Mouse (Mus musculus) urinary bladder, postnatal 14 days (tissue): ENCODE data around the gene Clasp1.

Source experiments
- DNase-seq: peaks from one replicate; pipeline ENCODE4 v3.0.0; 2021; ENCODE audit warnings: low spot score

The Clasp1 gene

DNA sequence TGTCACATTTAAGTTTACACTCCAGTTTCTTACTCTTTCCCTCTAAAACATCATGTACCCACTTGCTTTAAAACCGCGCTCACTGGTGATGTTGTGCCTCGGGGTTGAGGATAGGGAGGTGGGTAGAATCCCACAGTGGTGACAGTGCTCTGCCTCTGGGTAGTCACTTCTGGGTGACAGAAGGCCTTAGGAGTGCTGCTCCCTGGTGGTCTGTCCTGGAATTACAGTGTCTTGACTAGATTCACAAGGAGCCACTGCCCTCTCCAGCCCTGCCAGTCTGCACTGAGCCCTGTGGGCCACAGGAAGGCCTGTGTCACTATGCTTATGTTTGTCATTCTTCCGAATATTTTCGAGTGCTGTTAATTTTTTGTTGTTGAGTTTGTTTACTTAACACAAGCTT lies 109.5 kb downstream of the Clasp1 start:
- peak; percentile 82 for DNase-seq

DNA sequence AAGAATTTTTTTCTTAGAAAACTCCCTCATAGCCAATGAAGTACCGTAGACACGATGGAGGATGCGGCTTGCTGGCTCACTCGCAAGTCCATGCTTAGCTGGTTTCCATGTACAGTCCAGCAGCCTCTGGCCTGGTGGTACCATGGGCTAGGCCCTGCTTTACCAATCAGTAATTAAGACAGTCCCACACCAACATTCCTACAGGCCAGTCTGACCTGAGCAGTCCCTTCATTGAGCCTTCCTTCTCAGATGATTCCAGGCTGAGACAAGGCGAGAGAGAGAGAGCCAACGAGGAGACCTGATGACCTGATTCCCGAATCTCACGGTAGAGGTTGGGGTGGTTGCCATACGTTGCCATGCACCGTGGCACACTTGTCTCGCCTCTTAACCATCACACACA lies 111.7 kb downstream of the Clasp1 start:
- no peak for DNase-seq

DNA sequence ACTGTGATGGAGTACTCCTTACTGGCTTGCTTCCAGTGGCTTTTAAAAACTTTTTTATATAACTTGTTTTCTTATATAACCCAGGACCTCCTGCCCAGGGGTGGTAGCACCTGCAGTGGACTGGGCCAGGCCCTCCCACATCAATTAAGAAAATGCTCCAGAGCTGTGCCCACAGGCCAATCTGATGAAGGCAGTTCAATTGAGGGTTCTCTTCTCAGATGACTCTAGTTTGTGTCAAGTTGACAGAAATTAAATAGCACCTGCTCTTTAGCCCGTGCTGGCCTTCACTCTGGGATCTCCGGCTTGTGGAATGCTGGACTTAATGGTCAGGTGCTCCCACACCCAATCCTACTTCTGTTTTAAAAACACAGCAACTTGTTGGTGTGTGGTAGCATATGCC lies 112.8 kb downstream of the Clasp1 start:
- DNase-seq: no peak

DNA sequence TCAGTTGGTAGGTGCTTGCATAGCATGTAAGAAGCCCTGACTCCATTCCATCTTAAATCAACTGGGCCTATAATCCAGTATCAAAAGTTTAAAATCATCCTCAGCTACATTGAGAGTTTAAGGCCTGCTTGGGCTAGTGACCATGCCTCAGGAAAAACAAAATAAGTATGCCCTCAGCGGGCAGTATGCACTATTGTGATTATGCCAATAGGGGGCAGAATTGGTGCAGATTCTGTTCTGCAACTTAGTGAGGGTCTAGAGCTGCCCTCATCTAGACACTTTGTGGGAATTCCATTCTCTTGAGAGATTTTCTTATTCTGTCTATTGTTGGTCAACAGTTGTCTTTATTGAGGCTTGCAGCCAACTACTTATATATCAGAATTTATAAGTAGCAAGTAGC lies 116.9 kb downstream of the Clasp1 start:
- no peak for DNase-seq

DNA sequence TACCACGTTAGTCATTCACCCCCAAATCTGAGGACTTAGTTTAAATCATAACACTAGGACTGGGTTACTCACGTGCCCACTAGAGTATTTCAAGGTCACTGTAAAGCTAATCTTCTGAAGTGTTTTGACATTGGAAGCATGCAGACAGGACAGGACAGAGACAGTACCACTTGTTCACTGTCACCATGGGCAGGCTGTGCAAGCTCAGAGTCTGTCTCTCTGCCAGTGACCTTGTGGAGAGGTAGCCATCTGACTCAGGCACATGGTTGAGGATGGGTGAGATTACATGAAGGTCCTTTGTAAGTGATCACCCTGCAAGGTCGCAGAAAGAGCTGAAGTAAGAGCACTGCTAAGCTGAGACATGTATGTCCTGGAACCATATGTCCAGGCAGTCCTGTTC lies 122.1 kb downstream of the Clasp1 start:
- no peak for DNase-seq

DNA sequence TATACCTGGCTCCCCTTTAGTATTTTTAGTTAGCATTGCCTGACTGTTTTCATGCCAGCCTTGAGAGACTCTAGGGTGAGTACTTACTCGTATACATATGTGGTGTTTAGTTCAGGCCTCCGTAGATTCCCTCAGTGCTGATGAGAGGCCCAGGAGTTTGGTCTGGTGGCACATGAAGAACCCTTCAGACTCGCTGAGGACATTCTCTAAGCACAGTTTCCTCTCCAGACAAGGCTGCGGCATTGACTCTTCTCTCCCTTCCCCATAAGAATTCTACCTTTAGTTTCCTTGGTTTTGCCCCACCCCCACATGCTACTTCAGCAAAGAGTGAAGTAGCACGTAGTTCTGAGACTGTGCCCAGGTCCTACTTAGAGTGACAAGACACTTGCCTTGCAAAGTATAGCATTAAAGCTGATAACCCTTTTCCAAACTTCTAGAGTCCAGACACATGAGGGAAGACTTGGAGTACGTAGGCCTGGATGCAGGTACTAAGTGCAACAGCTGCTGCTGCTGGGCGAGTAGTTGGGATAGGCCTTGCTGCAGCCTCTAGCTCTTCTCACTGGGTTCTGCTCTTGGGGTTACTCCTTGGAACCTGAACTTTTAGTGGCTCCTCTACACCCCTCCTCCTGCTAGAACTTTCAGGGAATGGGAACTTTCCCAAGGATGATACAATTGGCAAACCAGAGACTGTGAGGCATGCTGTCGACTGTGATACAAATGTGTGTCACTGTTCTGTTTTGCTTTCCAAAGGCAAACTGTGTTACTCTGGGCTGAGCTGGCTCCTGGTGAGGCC lies 123.1 kb downstream of the Clasp1 start:
- DNase-seq: no peak

DNA sequence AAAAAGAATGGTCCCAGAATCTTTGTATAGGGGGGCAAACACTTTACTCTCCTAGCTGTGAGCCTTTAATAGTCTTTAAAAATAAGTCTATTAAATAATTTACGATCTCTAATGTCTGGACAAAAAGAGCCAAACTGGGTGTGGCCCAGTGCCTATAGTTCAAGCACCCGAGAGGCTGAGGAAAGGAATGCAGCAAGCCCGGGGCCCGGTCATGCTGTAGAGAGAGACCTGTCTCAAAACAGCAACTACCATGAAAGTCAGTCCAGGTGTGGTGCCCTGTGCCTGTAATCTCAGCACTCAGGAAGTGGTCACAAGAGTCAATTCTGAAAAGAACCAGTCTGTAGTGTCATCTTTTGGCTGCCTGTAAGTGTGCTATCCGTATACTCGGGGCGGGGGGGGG lies 127.4 kb downstream of the Clasp1 start:
- DNase-seq: no peak

DNA sequence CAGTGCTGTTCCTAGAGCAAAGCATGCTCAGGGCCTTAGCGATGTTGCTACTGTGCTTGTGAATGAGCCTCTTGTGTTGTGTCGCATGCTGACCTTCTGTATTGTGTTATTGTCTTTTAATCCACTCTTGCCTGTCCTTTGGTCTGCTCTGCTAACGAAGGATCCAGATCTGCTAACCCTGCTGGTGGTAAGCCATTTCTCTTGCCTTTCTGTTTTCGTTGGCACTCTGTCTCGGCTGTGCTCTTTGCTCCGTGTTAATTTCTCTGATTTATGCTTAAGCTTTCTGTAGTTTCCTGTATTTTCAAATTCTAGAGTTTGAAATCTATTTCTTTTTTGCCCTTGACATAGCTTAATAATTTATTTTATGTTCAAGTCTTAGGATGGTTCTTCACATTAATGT lies 134.3 kb downstream of the Clasp1 start:
- no peak for DNase-seq

DNA sequence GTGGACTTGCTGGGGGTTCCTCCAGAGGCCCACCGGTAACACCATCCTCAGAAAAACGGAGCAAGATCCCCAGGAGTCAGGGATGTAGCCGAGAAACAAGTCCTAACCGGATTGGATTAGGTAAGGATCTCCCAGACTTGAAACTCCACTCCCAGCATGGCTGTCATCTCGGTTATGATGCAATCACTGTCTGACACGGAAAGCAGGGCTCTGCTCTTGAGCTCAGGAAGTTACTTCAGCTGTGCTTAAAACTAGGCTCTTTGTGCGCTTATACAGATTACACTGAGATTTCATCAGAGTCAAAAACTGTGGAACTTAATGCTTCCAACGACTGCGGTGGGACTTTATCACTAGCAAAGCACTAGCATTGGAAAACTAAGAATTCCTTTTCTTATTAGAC lies 136.5 kb downstream of the Clasp1 start:
- DNase-seq: no peak

DNA sequence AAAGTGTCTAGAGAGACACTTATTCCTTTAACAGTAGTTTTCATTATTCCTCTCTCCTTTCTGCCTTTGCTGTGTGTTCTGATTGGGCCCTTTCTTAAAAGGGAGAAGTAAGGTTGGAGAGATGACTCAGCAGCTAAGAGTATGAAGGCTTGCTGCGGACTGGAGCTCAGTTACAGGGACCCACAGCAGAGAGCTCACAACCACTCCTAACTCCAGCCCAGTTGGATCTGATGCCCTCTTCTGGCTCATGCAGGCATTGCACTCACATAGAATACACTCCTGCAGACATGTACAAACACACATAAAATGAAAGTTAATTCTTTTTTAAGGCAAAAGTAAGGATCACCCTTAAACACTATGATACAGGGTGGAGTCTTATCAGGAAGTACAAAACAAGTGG lies 140.4 kb downstream of the Clasp1 start:
- DNase-seq: no peak

DNA sequence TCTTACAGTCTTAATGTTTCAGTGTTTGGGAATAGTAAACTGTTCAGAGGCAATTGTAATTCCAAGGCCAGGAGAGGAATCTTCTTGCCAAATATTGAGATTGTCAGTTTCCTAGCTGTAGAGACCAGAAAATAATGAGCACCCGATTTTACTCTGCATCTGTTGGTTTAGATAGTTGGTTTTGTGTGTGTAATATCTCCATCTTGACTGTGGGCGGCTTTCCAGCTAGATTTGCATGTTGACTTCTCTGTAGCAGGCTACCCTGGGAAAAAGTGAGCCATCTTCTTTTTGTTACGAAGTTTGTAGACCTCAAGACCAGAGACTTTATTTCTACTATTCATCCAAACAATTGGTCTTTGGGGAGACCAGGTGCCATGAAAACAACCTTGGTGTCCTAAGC lies 142.4 kb downstream of the Clasp1 start:
- DNase-seq: no peak

DNA sequence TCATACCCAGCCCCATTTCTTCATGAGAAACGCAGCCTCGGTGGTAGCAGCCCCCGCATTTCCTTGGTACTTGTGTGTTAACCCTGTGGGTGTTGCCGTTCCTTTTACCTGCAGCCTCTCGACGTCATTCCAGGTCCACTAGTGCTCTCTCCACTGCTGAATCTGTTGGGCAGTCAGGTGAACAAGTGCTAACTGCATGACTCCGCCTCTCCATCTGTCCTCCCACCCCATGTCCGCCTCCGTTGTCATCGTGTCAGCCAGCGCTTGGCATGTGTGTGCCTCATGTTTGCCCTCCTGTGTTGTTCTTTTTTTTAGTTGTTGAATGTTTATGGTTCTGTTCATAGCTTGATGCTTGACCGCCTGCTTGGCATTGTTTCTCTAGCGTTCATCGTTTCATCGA lies 147.2 kb downstream of the Clasp1 start:
- DNase-seq: no peak

DNA sequence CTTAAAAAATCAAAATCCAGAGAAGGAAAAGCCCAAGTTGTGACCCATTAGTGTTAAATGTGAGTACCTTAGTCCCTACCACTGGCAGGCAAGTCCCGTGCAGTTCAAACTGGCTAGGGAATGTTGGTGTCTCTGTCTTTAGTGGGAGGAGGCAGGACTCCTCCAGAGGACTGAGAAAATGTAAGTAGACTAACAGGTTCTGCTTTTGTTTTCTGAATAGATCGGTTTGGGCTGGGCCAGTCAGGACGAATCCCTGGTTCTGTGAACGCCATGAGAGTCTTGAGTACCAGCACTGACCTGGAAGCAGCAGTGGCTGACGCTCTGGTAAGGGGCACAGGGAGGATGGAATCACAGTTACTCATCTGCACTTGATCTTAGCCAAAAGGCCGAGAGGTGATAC lies 150.2 kb downstream of the Clasp1 start:
- DNase-seq: no peak

DNA sequence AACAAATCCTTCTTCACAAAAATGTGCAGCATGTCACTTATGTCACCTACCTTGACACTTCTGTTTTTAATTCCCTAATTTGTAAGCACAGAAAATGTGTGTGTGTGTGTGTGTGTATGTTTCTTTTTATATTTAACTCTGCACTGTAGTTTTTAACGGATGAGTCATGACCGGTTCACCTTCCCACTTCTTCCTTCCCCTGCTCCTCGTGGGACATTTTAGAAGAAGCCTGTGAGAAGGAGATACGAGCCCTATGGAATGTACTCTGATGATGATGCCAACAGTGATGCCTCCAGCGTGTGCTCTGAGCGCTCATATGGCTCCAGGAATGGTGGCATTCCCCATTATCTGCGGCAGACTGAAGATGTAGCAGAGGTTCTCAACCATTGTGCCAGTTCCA lies 154.0 kb downstream of the Clasp1 start:
- DNase-seq: no peak

DNA sequence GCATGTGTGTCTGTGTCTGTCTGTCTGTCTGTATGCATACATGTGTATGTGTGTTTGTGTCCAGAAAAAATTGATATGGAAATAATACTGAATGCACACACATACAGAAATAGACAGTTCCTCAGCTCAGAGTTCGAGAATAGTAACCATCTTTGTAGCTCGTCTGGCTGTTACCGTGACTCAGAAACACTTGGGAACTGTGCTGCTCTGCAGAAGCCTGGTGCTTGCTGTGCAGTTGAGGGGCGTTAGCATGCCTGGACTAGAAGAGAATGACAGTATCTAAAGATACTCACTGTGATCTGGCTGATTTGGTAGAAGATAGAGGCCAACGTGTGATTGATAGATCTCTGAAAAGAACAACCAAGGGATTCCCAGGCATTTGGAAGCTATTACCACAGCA lies 159.9 kb downstream of the Clasp1 start:
- no peak for DNase-seq

DNA sequence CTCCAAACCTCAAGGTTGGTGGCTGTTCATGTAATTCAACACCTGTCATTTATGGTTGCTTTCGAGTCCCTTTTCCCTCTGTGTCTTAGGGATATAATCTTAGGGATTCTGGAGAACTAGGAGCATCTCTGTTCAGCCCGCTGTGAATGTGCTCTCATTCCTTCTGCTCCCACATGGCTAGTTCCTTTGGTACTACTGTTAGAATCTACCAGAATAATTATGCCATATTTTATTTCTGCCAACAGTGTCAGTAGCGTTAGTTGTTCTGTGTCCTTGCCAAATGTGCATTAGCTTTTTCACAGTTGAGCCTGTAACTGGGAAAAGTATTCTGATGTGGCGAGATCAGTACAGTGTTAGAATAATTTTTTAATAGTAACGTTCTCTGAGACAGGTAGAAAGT lies 162.3 kb downstream of the Clasp1 start:
- no peak for DNase-seq

DNA sequence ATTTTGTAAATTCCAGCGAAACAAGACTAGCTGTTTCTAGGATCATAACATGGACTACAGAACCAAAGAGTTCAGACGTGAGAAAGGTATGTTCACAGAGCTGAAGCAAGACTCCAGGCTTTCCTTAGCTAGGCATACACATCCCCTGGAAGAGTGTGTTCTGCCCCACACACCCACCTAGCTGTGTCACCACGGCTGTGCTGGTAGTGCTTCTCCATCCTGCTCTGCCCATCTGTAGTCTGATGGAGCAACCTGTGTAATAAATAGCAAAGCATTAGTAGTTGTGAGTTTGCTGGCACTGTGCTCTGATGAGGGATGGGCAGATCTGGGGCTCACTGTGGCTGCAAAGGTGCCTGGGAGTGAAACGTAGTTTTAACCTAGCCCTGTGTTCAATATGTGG lies 163.2 kb downstream of the Clasp1 start:
- DNase-seq: no peak

DNA sequence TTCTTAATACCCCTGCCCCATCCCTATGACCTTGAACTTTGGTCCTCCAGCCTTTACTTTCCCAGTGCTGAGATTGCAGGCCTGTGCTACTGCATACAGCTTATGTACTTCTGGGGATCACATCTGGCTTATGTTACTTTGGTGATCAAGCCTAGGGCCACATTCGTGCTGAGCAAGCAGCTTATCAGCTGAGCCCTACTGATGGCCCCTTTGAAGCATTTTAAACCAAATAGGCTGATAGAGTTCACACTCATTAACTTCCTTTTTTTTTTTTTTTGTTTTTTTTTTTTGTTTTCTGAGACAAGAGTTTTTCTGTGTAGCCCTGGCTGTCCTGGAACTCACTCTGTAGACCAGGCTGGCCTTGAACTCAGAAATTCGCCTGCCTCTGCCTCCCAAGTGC lies 164.2 kb downstream of the Clasp1 start:
- DNase-seq: no peak

DNA sequence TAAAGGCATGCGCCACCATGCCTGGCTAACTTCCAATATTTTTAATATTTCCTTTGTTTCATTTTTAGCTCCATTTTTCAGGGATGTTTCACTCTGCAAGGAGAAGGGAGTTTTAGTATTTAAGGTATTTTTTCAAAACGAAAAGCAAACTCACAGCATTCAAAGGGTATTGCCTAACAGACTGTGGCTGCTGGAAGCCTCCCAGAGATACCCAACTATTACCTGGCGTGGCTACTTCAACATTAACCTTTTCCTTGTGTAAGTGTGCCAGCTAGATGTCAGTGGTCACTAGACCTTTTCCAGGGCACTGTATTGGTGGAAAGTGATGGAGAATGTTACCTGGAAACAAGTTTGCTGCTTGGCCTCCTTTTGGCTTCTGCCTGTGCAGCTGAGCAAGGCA lies 164.6 kb downstream of the Clasp1 start:
- no peak for DNase-seq

DNA sequence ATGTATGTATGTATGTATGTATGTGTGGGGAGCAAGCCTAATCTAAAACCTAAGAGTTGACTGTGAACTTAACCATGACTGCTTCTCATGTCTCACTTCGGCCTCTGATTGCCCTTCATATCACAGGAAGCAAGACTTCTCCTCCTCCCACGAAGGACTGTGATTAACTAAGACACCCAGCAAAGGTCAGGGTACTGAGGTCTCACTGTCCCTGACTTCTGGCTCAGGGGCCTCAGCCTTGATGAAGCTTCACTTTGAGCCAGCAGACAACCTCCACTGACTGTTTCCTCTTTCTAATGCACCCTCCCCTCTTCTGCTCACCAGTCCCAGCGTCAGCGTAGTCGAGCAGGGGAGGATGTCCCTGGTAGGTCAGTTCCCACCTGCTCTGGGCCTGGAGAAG lies 166.1 kb downstream of the Clasp1 start:
- DNase-seq: no peak

DNA sequence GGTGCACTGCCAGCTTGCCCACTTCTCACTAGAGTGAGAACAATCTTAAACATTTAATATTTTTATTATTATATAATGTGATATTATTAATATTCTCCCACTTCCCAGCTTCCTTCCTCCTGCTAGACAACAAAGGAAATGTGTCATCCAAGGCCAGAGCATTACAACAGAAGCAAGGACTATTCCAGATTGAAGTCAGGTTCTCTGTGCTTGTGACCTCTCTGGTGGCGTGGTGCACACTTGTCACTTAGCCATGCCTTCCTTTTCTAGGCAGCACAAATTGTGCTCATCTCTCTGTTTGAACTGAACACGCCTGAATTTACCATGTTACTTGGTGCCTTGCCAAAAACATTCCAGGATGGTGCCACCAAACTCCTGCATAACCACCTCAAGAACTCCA lies 170.9 kb downstream of the Clasp1 start:
- DNase-seq: no peak

DNA sequence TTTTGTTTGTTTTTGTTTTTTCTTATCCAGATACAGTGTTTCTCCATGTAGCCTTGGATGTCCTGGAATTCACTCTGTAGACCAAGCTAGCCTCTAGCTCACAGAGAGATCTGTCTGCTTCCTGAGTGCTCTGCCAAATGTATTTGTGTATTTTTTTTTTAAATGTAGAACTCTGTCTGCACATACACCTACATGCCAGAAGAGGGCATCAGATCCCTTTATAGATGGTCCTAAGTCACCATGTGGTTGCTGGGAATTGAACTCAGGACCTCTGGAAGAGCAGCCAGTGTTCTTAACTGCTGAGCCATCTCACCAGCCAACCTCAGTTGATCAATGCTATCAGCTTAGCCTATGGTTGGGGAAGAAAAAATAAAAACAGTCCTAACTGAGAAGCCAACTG lies 175.7 kb downstream of the Clasp1 start:
- DNase-seq: no peak

DNA sequence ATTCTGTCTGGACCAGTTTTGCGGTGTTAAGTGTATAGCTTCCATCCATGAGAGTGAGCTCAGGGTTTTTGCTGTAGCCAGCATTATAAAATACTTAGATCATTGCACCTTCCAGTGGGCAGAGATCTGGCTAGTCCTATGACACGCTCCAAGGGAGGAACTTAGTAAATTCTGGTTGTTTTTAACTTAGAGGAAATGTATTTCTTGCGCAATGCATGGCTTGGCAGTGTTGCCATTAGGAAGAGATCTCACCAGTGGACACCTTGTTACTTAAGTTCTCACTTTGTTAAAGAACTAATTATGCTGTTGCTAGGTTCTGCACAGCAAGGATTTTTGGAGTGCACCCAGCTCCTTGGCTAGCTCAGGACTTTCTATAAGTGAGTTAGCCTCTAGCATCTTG lies 178.8 kb downstream of the Clasp1 start:
- DNase-seq: no peak

DNA sequence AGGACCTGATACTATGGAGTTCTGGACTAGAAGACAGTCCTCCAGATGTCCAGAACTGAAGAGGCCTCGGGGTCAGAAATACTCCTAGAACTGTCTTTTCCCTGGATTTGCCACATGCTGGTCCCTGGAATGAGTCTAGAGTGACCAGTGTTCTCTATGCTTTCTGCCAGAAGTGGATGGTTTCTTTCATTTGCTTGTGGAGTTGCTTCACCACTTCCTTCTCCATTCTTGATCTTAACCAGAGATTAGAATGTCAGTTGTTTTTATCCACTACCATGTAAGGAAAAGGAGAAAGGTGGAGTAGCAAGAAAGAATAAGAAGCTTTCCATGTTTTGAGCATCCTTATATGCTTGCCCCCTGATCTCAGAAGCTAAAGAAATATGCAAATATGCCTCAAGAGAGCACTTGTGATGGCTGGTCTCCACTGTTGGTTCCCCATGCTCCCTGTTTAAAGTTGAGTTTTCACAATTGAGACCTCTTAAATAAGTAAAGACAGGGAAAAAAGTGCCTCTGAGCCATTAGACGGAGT lies 191.4 kb downstream of the Clasp1 start:
- DNase-seq: no peak
